Mouse (Mus musculus) stomach, postnatal 0 days (tissue): ENCODE measurements around the gene Hspb9. TPM values are rescaled to one million over a fixed set of nuclear protein-coding genes. Genes with fewer than 3 reads are reported as not detected.

Experiments used
- ATAC-seq: fragments of 200-750 bp; cut with Nextera tagmentation; 2 replicates; pipeline ENCODE4 v1.8.0; 2017; ENCODE audit not compliant: low FRiP score, low TSS enrichment
- DNase-seq: peaks from one replicate; pipeline ENCODE4 v3.0.0-alpha.2; 2016; ENCODE audit warnings: low spot score
- H3K27ac ChIP-seq: fragments of 300-500 bp; sonication (generic); replicated peaks from 2 replicates; pipeline ENCODE4 v1.5.1; 2014; ENCODE audit warnings: mild to moderate bottlenecking, control low read depth
- H3K27me3 ChIP-seq: fragments of 300-500 bp; sonication (generic); 2 replicates; pipeline ENCODE4 v1.6.1; 2014; ENCODE audit warnings: low read length; ENCODE audit not compliant: control insufficient read depth, insufficient read depth
- H3K36me3 ChIP-seq: fragments of 300-500 bp; sonication (generic); 2 replicates; pipeline ENCODE4 v1.6.1; 2014; ENCODE audit warnings: low read length, mixed read lengths; ENCODE audit not compliant: control insufficient read depth, insufficient read depth
- H3K4me1 ChIP-seq: fragments of 300-500 bp; sonication (generic); replicated peaks from 2 replicates; pipeline ENCODE4 v1.6.1; 2014; ENCODE audit warnings: antibody characterized with exemption; ENCODE audit not compliant: control insufficient read depth, insufficient read depth
- H3K4me2 ChIP-seq: fragments of 300-500 bp; sonication (generic); replicated peaks from 2 replicates; pipeline ENCODE4 v1.6.1; 2014; ENCODE audit warnings: low read depth, mild to moderate bottlenecking, control low read depth, moderate library complexity
- H3K4me3 ChIP-seq: fragments of 300-500 bp; sonication (generic); 2 replicates; pipeline ENCODE4 v1.5.1; 2014; ENCODE audit warnings: low read depth, low read length, control low read depth
- H3K9ac ChIP-seq: fragments of 300-500 bp; sonication (generic); 2 replicates; pipeline ENCODE4 v1.6.1; 2014; ENCODE audit warnings: mild to moderate bottlenecking, low read length, control low read depth, mixed read lengths
- H3K9me3 ChIP-seq: fragments of 300-500 bp; sonication (generic); 2 replicates; pipeline ENCODE4 v1.6.1; 2016; ENCODE audit warnings: low read length; ENCODE audit not compliant: control insufficient read depth
- CTCF ChIP-seq: IDR thresholded peaks from 2 replicates; pipeline ENCODE4 v1.5.1; 2016; ENCODE audit warnings: antibody characterized with exemption, low read depth, mild to moderate bottlenecking, moderate library complexity
- EP300 ChIP-seq: optimal IDR thresholded peaks from 2 replicates; pipeline ENCODE3; 2016; ENCODE audit warnings: antibody characterized with exemption
- WGBS: fragments of 180-500 bp; shearing (Covaris S2); extraction: QIAGEN DNeasy Blood & Tissue Kit; methylation state at CpG from one replicate; pipeline ENCODE4 v1.1.7; 2014; 5-methylcytosine and 5-hydroxymethylcytosine counted together
- polyA plus RNA-seq: library from polyadenylated mRNA; unstranded; fragments of >200 nt; fragmentation: Nextera tagmentation; extraction: Ambion mirVana; gene quantifications from 2 replicates; pipeline ENCODE4 v1.2.1, GENCODE M21; 2015

Gene Hspb9
- polyA plus RNA-seq, 1 experiment from 2014 or later = 0.13 TPM

GRCm38 (mm10) chr11:100682526-100682925, 31.1 kb upstream of the Hspb9 start:
- Histone ChIP-seq H3K9me3 (no peaks in the 10 kb centered on the region), H3K4me2 (no peak overlapping the region), H3K9ac (no peak overlapping the region), H3K27me3 (no peaks in the 10 kb centered on the region), H3K27ac (no peak overlapping the region), H3K4me1 (no peaks in the 10 kb centered on the region), H3K36me3 (no peaks in the 10 kb centered on the region), H3K4me3 (no peak overlapping the region)
- 70% methylated on average over 5 of the region's 5 CpGs for WGBS
- no peak for ATAC-seq
- TF ChIP-seq CTCF (no peak), EP300 (no peak)
- no peak for DNase-seq

DNA sequence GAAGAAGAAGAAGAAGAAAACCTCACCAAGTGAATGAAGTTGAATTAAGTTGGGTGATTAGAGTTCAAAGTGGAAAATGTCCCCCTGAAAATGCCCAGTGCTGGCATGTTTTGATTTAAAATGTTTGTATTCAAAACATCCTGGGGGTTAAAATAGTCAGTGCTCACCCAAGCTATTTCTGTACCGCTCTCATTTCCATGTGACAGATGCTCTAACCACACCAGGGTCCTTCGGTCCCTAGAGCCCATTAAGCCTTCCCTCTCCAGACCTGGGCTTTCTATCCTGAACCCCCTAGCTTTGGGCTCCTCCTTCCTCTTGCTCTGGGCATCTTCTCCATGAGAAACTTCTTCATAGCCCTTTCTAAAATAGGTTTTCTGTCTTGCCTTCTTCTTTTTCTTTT, 29.6 kb upstream of the Hspb9 start:
- no peaks in the 10 kb centered on the region for H3K9me3 ChIP-seq
- 75% methylated on average over 2 of the region's 2 CpGs for WGBS
- H3K27ac ChIP-seq = no peak overlapping the region
- DNase-seq (no peak), ATAC-seq (no peak)
- no peak overlapping the region for H3K4me2 ChIP-seq
- no peaks in the 10 kb centered on the region for H3K36me3 ChIP-seq
- H3K4me3 ChIP-seq = no peak overlapping the region
- H3K4me1 ChIP-seq = no peaks in the 10 kb centered on the region
- no peak overlapping the region for H3K9ac ChIP-seq
- TF ChIP-seq CTCF (no peak), EP300 (no peak)
- H3K27me3 ChIP-seq = no peaks in the 10 kb centered on the region

DNA sequence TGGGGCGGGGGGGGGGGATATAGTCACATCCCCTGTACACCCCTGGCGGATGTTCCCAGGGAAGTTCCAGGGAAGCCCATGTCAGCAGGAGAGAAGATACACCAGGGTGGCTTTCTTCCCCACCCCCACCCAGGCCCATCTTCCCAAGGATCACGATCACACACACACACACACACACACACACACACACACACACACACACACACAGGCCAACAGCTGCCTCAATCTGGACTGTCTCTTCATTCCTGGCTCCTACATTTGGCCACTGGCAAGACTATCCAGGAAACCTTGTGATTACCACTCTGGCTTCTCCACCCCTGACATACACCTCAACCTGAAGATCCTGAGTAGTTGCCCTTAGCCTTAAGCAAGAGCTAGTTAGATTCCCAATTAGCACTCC, 28.3 kb upstream of the Hspb9 start:
- Histone ChIP-seq H3K9me3 (no peaks in the 10 kb centered on the region), H3K27me3 (no peaks in the 10 kb centered on the region), H3K4me1 (no peaks in the 10 kb centered on the region), H3K27ac (no peak overlapping the region), H3K4me2 (no peak overlapping the region), H3K4me3 (no peak overlapping the region), H3K9ac (no peak overlapping the region), H3K36me3 (no peaks in the 10 kb centered on the region)
- DNase-seq (no peak), ATAC-seq (no peak)
- WGBS = 93% methylated on average over 2 of the region's 3 CpGs
- TF ChIP-seq CTCF (no peak), EP300 (no peak)

DNA sequence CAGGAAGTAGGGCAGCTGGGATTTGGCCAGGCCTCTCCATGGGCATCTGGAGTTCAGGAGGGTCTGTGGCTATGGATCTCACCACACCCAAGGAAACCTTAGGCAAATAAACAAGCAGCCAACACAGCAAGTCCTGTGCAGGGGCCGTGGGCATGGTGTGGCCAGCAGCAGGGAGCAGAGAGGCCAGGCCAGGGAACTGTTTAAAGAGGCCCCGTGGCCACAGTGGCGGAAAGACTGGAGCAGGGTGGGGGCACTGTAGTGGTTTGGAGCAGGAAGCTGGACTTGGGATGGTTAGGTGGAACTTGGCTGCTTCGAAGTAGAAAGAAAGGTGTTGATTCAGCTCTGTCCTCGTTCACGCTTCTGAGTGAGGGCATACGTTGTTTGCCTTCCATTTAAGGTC, 26.4 kb upstream of the Hspb9 start:
- WGBS = 60% methylated on average over 7 of the region's 7 CpGs
- Histone ChIP-seq H3K4me1 (no peaks in the 10 kb centered on the region), H3K36me3 (no peaks in the 10 kb centered on the region), H3K4me3 (no peak overlapping the region), H3K9ac (no peak overlapping the region), H3K9me3 (no peaks in the 10 kb centered on the region), H3K27ac (no peak overlapping the region), H3K4me2 (no peak overlapping the region), H3K27me3 (peaks cover 2% of the 10 kb centered on the region; the same call in 1 of the 2 replicates)
- no peak for DNase-seq
- TF ChIP-seq EP300 (no peak), CTCF (no peak)
- no peak for ATAC-seq

- WGBS = 77% methylated on average over 4 of the region's 4 CpGs
- TF ChIP-seq CTCF (no peak), EP300 (no peak)
Measured at GRCm38 (mm10) chr11:100688443-100688842, 25.2 kb upstream of the Hspb9 start.

GRCm38 (mm10) chr11:100690389-100690788, 23.3 kb upstream of the Hspb9 start:
- Histone ChIP-seq H3K4me1 (no peaks in the 10 kb centered on the region), H3K9ac (no peak overlapping the region), H3K4me3 (no peak overlapping the region), H3K27me3 (peaks cover 2% of the 10 kb centered on the region; the same call in 1 of the 2 replicates), H3K4me2 (no peak overlapping the region), H3K9me3 (no peaks in the 10 kb centered on the region), H3K36me3 (no peaks in the 10 kb centered on the region), H3K27ac (no peak overlapping the region)
- DNase-seq = no peak
- TF ChIP-seq CTCF (peak; percentile 24), EP300 (no peak)
- no peak for ATAC-seq
- WGBS = 42% methylated on average over 7 of the region's 7 CpGs

More at GRCm38 (mm10) chr11:100688443-100688842, 25.2 kb upstream of the Hspb9 start:
- Histone ChIP-seq H3K36me3 (no peaks in the 10 kb centered on the region), H3K27ac (no peak overlapping the region), H3K9me3 (no peaks in the 10 kb centered on the region), H3K4me3 (no peak overlapping the region), H3K27me3 (peaks cover 2% of the 10 kb centered on the region; the same call in 1 of the 2 replicates), H3K9ac (no peak overlapping the region), H3K4me2 (no peak overlapping the region), H3K4me1 (no peaks in the 10 kb centered on the region)
- ATAC-seq = no peak
- DNase-seq = no peak
